Mouse (Mus musculus) hindbrain, embryonic 14.5 days (tissue): Measurements from ENCODE around the gene Kpna6. TPM values are rescaled to one million over a fixed set of nuclear protein-coding genes. Genes with fewer than 3 reads are reported as not detected.
A peak's percentile ranks its signal among the peaks of the same experiment; 100 is the strongest.

Experiments
- ATAC-seq: fragments of 200-750 bp; cut with Nextera tagmentation; 2 replicates; pipeline ENCODE4 v1.8.0; 2017; ENCODE audit warnings: moderate number of reproducible peaks, mild to moderate bottlenecking, moderate TSS enrichment, moderate library complexity; ENCODE audit not compliant: low FRiP score
- DNase-seq: peaks from one replicate; pipeline ENCODE4 v3.0.0-alpha.2; 2015; ENCODE audit warnings: low spot score
- H3K27ac ChIP-seq: fragments of 300-500 bp; sonication (generic); 2 replicates; pipeline ENCODE4 v1.5.1; 2014; ENCODE audit warnings: mild to moderate bottlenecking, moderate library complexity
- H3K27me3 ChIP-seq: fragments of 300-500 bp; sonication (generic); 2 replicates; pipeline ENCODE4 v1.6.1; 2014; ENCODE audit warnings: mild to moderate bottlenecking, low read length, mixed read lengths; ENCODE audit not compliant: control insufficient read depth, insufficient read depth
- H3K36me3 ChIP-seq: fragments of 300-500 bp; sonication (generic); replicated peaks from 2 replicates; pipeline ENCODE4 v1.6.1; 2014; ENCODE audit not compliant: control insufficient read depth, insufficient read depth
- H3K4me1 ChIP-seq: fragments of 300-500 bp; sonication (generic); replicated peaks from 2 replicates; pipeline ENCODE4 v1.6.1; 2014; ENCODE audit warnings: antibody characterized with exemption, low read length, mixed read lengths; ENCODE audit not compliant: control insufficient read depth, insufficient read depth
- H3K4me2 ChIP-seq: fragments of 300-500 bp; sonication (generic); replicated peaks from 2 replicates; pipeline ENCODE4 v1.6.1; 2014; ENCODE audit warnings: mild to moderate bottlenecking, moderate library complexity
- H3K4me3 ChIP-seq: fragments of 300-500 bp; sonication (generic); replicated peaks from 2 replicates; pipeline ENCODE4 v1.5.1; 2014; ENCODE audit warnings: mild to moderate bottlenecking, low read length
- H3K9ac ChIP-seq: fragments of 300-500 bp; sonication (generic); 2 replicates; pipeline ENCODE4 v1.6.1; 2014
- H3K9me3 ChIP-seq: fragments of 300-500 bp; sonication (generic); 2 replicates; pipeline ENCODE4 v1.6.1; 2016; ENCODE audit warnings: low read length; ENCODE audit not compliant: control insufficient read depth
- WGBS: fragments of 180-500 bp; shearing (Covaris S2); extraction: QIAGEN DNeasy Blood & Tissue Kit; methylation state at CpG from one replicate; pipeline ENCODE4 v1.1.7; 2014; 5-methylcytosine and 5-hydroxymethylcytosine counted together
- polyA plus RNA-seq: library from polyadenylated mRNA; unstranded; fragments of >200 nt; fragmentation: Nextera tagmentation; extraction: Ambion mirVana; gene quantifications from 2 replicates; pipeline ENCODE4 v1.2.1, GENCODE M21; 2014

Gene Kpna6
- polyA plus RNA-seq, 1 experiment from 2014 or later = 16.3 TPM

- Histone ChIP-seq H3K4me3 (no peak overlapping the region), H3K4me2 (no peak overlapping the region), H3K36me3 (peaks cover 98% of the 10 kb centered on the region), H3K27ac (no peak overlapping the region), H3K9me3 (no peaks in the 10 kb centered on the region), H3K9ac (no peak overlapping the region), H3K4me1 (peaks cover 9% of the 10 kb centered on the region; the same call in 1 of the 2 replicates), H3K27me3 (no peaks in the 10 kb centered on the region)
- DNase-seq (no peak), ATAC-seq (no peak)
- WGBS = 96% methylated on average over 6 of the region's 6 CpGs
These were observed 38.7 kb downstream of the Kpna6 start for GRCm38 (mm10) chr4:129633852-129634251.

DNA sequence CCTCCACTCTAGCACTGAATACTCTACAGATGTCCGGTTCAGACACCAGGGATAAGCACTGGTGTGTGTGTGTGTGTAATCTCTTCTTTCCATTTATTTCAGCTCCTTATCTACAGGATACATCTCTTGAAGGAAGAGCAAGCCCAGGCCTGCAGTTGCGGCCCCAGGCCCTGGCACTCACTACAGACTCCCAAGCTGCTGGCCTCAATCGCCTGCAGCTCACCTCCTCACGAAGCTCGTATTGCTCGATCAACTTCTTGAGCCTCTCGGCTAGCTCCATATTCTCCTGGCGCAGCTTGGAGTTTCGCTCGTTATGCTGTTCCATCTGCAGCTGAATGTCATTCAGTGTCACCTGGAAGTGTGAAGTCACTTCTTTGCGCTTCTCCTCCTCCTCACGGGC is 40.7 kb downstream of the Kpna6 start:
- H3K4me3 ChIP-seq = no peak overlapping the region
- DNase-seq = no peak
- H3K36me3 ChIP-seq = peaks cover 100% of the 10 kb centered on the region
- no peak overlapping the region for H3K4me2 ChIP-seq
- no peaks in the 10 kb centered on the region for H3K4me1 ChIP-seq
- H3K9me3 ChIP-seq = no peaks in the 10 kb centered on the region
- H3K27ac ChIP-seq = no peak overlapping the region
- H3K9ac ChIP-seq = no peak overlapping the region
- no peak for ATAC-seq
- H3K27me3 ChIP-seq = no peaks in the 10 kb centered on the region
- WGBS = 94% methylated on average over 12 of the region's 12 CpGs

DNA sequence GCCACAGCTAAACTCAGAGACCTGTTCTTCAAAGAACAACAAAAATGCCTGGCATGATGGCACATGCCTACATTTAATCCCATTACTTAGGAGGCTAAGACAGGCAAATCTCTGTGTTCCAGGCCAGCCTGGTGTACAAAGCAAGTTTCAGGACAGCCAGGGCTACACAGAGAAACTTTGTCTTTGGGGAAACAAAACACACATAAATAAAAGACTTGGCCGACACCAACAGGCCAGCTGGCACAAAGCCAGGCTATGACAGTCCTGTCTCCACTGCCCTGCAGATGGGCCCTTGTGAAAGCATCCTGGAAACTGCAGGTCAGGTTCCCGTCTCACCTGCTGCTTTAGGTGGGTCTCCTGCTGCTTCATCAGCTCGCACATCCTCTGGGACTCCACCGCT is 41.6 kb downstream of the Kpna6 start:
- H3K9ac ChIP-seq = no peak overlapping the region
- DNase-seq = no peak
- no peak overlapping the region for H3K27ac ChIP-seq
- no peak for ATAC-seq
- WGBS = 66% methylated on average over 4 of the region's 4 CpGs
- H3K4me1 ChIP-seq = no peaks in the 10 kb centered on the region
- H3K4me2 ChIP-seq = no peak overlapping the region
- no peaks in the 10 kb centered on the region for H3K27me3 ChIP-seq
- no peaks in the 10 kb centered on the region for H3K9me3 ChIP-seq
- no peak overlapping the region for H3K4me3 ChIP-seq
- H3K36me3 ChIP-seq = peaks cover 100% of the 10 kb centered on the region

DNA sequence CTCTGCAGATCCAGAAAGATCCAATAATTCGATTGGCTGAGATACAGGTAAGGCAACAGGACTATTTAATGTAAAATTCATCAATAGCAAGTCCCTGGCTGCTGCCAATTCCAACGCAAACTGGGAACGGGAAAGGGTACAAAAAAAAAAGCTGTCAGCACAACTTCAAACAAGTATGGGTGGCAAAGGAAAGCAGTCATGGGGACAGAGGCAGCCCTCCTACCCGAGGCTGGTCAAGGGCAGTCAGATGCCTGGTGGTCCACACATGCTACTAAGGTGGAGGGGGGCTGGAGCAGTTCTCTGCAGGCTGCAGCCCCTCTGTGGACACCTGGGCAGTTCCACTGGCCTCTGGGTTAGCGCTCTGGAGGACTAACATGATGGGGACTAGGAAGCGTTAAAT is 46.5 kb downstream of the Kpna6 start:
- 73% methylated on average over 6 of the region's 6 CpGs for WGBS
- DNase-seq = no peak
- H3K9ac ChIP-seq = no peak overlapping the region

DNA sequence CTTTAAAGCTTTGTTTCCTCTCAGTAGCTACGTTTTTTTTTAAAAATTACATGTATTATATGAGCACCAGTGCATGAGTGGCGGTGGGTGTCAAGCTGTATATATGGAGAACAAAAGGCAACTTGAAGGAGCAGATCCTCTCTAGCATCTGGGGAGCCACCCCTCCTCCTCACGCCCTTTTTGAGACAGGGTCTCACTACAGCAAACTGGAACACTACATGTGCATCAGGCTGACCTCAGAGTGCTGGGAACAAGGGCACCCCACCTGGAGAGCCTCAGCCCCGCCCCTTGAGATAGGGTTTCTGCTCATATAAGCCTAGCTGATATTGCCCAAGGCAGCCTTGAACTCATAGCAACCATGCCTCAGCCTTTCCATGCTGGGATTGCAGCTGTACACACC is 47.1 kb downstream of the Kpna6 start:
- DNase-seq = no peak
- Histone ChIP-seq H3K9me3 (no peaks in the 10 kb centered on the region), H3K36me3 (peaks cover 47% of the 10 kb centered on the region), H3K4me2 (peak overlapping the region; percentile 82), H3K4me3 (no peak overlapping the region; the same call in 1 of the 2 replicates), H3K4me1 (peaks cover 32% of the 10 kb centered on the region), H3K27me3 (no peaks in the 10 kb centered on the region), H3K27ac (peak overlapping the region; percentile 94), H3K9ac (peak overlapping the region; percentile 48)
- WGBS = 46% methylated on average over 4 of the region's 4 CpGs
- no peak for ATAC-seq

More for the DNA sequence above, 46.5 kb downstream of the Kpna6 start:
- Histone ChIP-seq H3K27me3 (no peaks in the 10 kb centered on the region), H3K4me3 (no peak overlapping the region), H3K4me2 (no peak overlapping the region), H3K9me3 (no peaks in the 10 kb centered on the region), H3K4me1 (peaks cover 32% of the 10 kb centered on the region), H3K36me3 (peaks cover 52% of the 10 kb centered on the region), H3K27ac (no peak overlapping the region)
- no peak for ATAC-seq

DNA sequence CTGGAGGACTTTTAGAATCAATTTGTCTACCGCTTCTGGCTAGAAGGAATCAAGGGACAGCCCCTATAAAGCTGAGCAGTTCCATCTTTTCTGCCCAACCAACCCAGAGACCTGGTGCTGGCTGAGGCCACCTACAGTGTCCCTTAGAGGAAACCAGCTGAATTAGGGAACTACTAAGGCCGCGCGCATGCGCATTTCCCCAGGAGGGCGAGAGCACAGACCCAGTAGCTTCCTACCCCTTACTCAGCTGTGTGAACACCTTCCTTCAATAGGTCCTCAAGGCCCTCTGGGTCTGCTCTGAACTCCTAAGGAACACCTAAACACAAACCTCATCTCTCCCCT is 47.6 kb downstream of the Kpna6 start:
- Histone ChIP-seq H3K9ac (peak overlapping the region; percentile 48), H3K27me3 (no peaks in the 10 kb centered on the region), H3K27ac (peak overlapping the region; percentile 94), H3K4me3 (peak overlapping the region; percentile 49), H3K9me3 (no peaks in the 10 kb centered on the region), H3K4me2 (peak overlapping the region; percentile 82), H3K36me3 (peaks cover 42% of the 10 kb centered on the region), H3K4me1 (peaks cover 32% of the 10 kb centered on the region)
- ATAC-seq = no peak
- 0% methylated on average over 6 of the region's 6 CpGs for WGBS
- peak; percentile 65 for DNase-seq

- Histone ChIP-seq H3K27ac (peak overlapping the region; percentile 94), H3K4me2 (peak overlapping the region; percentile 82), H3K27me3 (no peaks in the 10 kb centered on the region), H3K4me3 (peak overlapping the region; percentile 49), H3K9me3 (no peaks in the 10 kb centered on the region), H3K9ac (peak overlapping the region; percentile 66), H3K4me1 (peaks cover 32% of the 10 kb centered on the region), H3K36me3 (peaks cover 36% of the 10 kb centered on the region)
- DNase-seq (peak; percentile 84), ATAC-seq (peak; percentile 93)
- under 1% methylated on average over 18 of the region's 18 CpGs for WGBS
These were observed 48.1 kb downstream of the Kpna6 start for GRCm38 (mm10) chr4:129624281-129625028.

GRCm38 (mm10) chr4:129623681-129624091 is 48.9 kb downstream of the Kpna6 start, which contains the start of gene Ccdc28b:
Gene Ccdc28b, minus strand, starts transcription at chr4:129623947.
- H3K4me3 ChIP-seq = peak within 1 kb of the TSS; percentile 49
- H3K4me2 ChIP-seq = peak within 1 kb of the TSS; percentile 82
- peaks cover 32% of the 10 kb centered on the region for H3K4me1 ChIP-seq
- DNase-seq (peak; percentile 74), ATAC-seq (peak; percentile 19; the same call in 1 of the 2 replicates)
- 2% methylated on average over 10 of the region's 10 CpGs for WGBS
- H3K9me3 ChIP-seq = no peaks in the 10 kb centered on the region
- peaks cover 29% of the 10 kb centered on the region for H3K36me3 ChIP-seq
- no peaks in the 10 kb centered on the region for H3K27me3 ChIP-seq
- peak within 1 kb of the TSS; percentile 66 for H3K9ac ChIP-seq
- H3K27ac ChIP-seq = peak within 1 kb of the TSS; percentile 94

GRCm38 (mm10) chr4:129622803-129623535 is 49.6 kb downstream of the Kpna6 start:
- ATAC-seq = no peak
- Histone ChIP-seq H3K36me3 (peaks cover 22% of the 10 kb centered on the region), H3K4me1 (peaks cover 37% of the 10 kb centered on the region), H3K9ac (peak overlapping the region; percentile 66), H3K27me3 (no peaks in the 10 kb centered on the region), H3K4me3 (peak overlapping the region; percentile 49), H3K4me2 (peak overlapping the region; percentile 82), H3K9me3 (no peaks in the 10 kb centered on the region), H3K27ac (peak overlapping the region; percentile 94)
- no peak for DNase-seq
- 18% methylated on average over 8 of the region's 8 CpGs for WGBS
